Comparison of ENCODE assay signal across 11 mouse cellular contexts in genomic region chr1:174466240-174466639, GRCm38 (mm10). TPM values are rescaled to one million over a fixed set of nuclear protein-coding genes. Genes with fewer than 3 reads are reported as not detected.
DNase-seq lines count a peak whose midpoint lies in the region; ATAC-seq and TF ChIP-seq lines count a peak whose summit lies in the region.
"Had no signal": no experiment of that assay in that cellular context is flagged by ENCODE, and none has a peak within 500 bp of the region (broad histone marks: within the 10 kb centered on the region; RNA-seq: fewer than 3 reads in every experiment).

No protein-coding gene starts in this region.

- DNase-seq in kidney, postnatal 0 days (ENCODE audit: low spot score): peak; percentile 61
- peak; percentile 24 for DNase-seq in CD4-positive helper T cell, adult 2 months (ENCODE audit: low read depth, low spot score)
- peak; percentile 15 for DNase-seq in MN1 (ENCODE audit: low spot score)
- no peak for DNase-seq in kidney, postnatal 14 days
- DNase-seq: adrenal gland, postnatal 36 days had no signal

- 19% methylated on average over 2 of the region's 2 CpGs for WGBS in kidney, postnatal 0 days
- 45% methylated on average over 2 of the region's 2 CpGs for WGBS in kidney, embryonic 16.5 days

- H3K9ac ChIP-seq in kidney, postnatal 0 days (ENCODE audit: low read depth, low read length): no peak overlapping the region
- H3K9ac ChIP-seq in kidney, embryonic 16.5 days (replicated peaks; ENCODE audit: low read length): no peak overlapping the region
- H3K9ac ChIP-seq: hindbrain, embryonic 15.5 days; limb, embryonic 12.5 days had no signal

- peak; percentile 77 for TF ChIP-seq CTCF in kidney, postnatal 0 days (IDR thresholded peaks at IDR 0.05; ENCODE audit: low read depth)

- no peaks in the 10 kb centered on the region for H3K27me3 ChIP-seq in kidney, postnatal 0 days (ENCODE audit: insufficient read depth, low read length)
- H3K27me3 ChIP-seq in kidney, embryonic 16.5 days (ENCODE audit: insufficient read depth, low read length): no peaks in the 10 kb centered on the region
- H3K27me3 ChIP-seq: hindbrain, embryonic 15.5 days; limb, embryonic 12.5 days had no signal

- no peaks in the 10 kb centered on the region for H3K9me3 ChIP-seq in kidney, postnatal 0 days (replicated peaks; ENCODE audit: low read length)
- no peaks in the 10 kb centered on the region for H3K9me3 ChIP-seq in kidney, embryonic 16.5 days (ENCODE audit: low read length)
- H3K9me3 ChIP-seq: hindbrain, embryonic 15.5 days; limb, embryonic 12.5 days had no signal

- H3K4me3 ChIP-seq in kidney, postnatal 0 days (replicated peaks; ENCODE audit: low read depth, low read length): no peak overlapping the region
- H3K4me3 ChIP-seq in kidney, embryonic 16.5 days (ENCODE audit: low read length): no peak overlapping the region
- H3K4me3 ChIP-seq: hindbrain, embryonic 15.5 days; limb, embryonic 12.5 days had no signal

- no peak for ATAC-seq in kidney, postnatal 0 days (replicated peaks; ENCODE audit: low FRiP score, low read depth)
- no peak for ATAC-seq in kidney, embryonic 16.5 days (ENCODE audit: low FRiP score, low TSS enrichment)
- ATAC-seq in granulocyte monocyte progenitor cell, adult 5-6 weeks (replicated peaks; ENCODE audit: poor library complexity, severe bottlenecking): peak; percentile 62
- no peak for ATAC-seq in inflammation-experienced regulatory T-cells, adult 6 months

- H3K27ac ChIP-seq in kidney, postnatal 0 days: no peak overlapping the region
- H3K27ac ChIP-seq in kidney, embryonic 16.5 days (ENCODE audit: low read length): no peak overlapping the region
- H3K27ac ChIP-seq: hindbrain, embryonic 15.5 days; limb, embryonic 12.5 days had no signal

- no peaks in the 10 kb centered on the region for H3K4me1 ChIP-seq in kidney, postnatal 0 days (replicated peaks; ENCODE audit: insufficient read depth, low read length)
- no peaks in the 10 kb centered on the region for H3K4me1 ChIP-seq in kidney, embryonic 16.5 days (ENCODE audit: insufficient read depth, low read length)
- H3K4me1 ChIP-seq: hindbrain, embryonic 15.5 days; limb, embryonic 12.5 days had no signal

- no peaks in the 10 kb centered on the region for H3K36me3 ChIP-seq in kidney, postnatal 0 days (ENCODE audit: insufficient read depth, low read length)
- no peaks in the 10 kb centered on the region for H3K36me3 ChIP-seq in kidney, embryonic 16.5 days (ENCODE audit: insufficient read depth, low read length)
- H3K36me3 ChIP-seq: hindbrain, embryonic 15.5 days; limb, embryonic 12.5 days had no signal

- H3K4me2 ChIP-seq in kidney, postnatal 0 days (ENCODE audit: low read length): no peak overlapping the region
- no peak overlapping the region for H3K4me2 ChIP-seq in kidney, embryonic 16.5 days (replicated peaks; ENCODE audit: low read depth, low read length)
- H3K4me2 ChIP-seq: hindbrain, embryonic 15.5 days; limb, embryonic 12.5 days had no signal

RNA-seq across cellular contexts. Expression of gene Olfr220, which starts 24.4 kb away (rescaled TPM):
- not detected in 2 replicates for polyA plus RNA-seq in kidney, postnatal 0 days (2015; fragmentation: Nextera tagmentation; extraction: Ambion mirVana)
- polyA plus RNA-seq in kidney, embryonic 16.5 days (2015; fragmentation: Nextera tagmentation; extraction: Ambion mirVana): not detected in 2 replicates
- not detected in 2 replicates for total RNA-seq in granulocyte monocyte progenitor cell, adult 5-6 weeks (2014; fragmentation: Nextera tagmentation)
- total RNA-seq in granulocyte monocyte progenitor cell, adult 5-6 weeks (2017): not detected in 2 replicates
- not detected for polyA plus RNA-seq in inflammation-experienced regulatory T-cells, adult 6 months (2017; shearing (Covaris generic))
- total RNA-seq: adrenal gland, postnatal 36 days had no signal
- polyA plus RNA-seq: hindbrain, embryonic 15.5 days; limb, embryonic 12.5 days; neural tube, embryonic 11.5 days had no signal

RNA-seq across cellular contexts. Expression of gene Fmn2, which starts 35.4 kb away (rescaled TPM):
- polyA plus RNA-seq in kidney, postnatal 0 days (2015; fragmentation: Nextera tagmentation; extraction: Ambion mirVana): 0.14 and 0.33 TPM in 2 replicates
- 0.47 and 0.59 TPM in 2 replicates for polyA plus RNA-seq in kidney, embryonic 16.5 days (2015; fragmentation: Nextera tagmentation; extraction: Ambion mirVana)
- total RNA-seq in granulocyte monocyte progenitor cell, adult 5-6 weeks (2014; fragmentation: Nextera tagmentation): not detected in 2 replicates
- not detected in 2 replicates for total RNA-seq in granulocyte monocyte progenitor cell, adult 5-6 weeks (2017)
- polyA plus RNA-seq in inflammation-experienced regulatory T-cells, adult 6 months (2017; shearing (Covaris generic)): not detected

RNA-seq across cellular contexts. Expression of gene Olfr414, which starts 42.4 kb away (rescaled TPM):
- polyA plus RNA-seq in kidney, postnatal 0 days (2015; fragmentation: Nextera tagmentation; extraction: Ambion mirVana): not detected in 2 replicates
- not detected in 2 replicates for polyA plus RNA-seq in kidney, embryonic 16.5 days (2015; fragmentation: Nextera tagmentation; extraction: Ambion mirVana)
- 1.6 TPM in 1 of 2 replicates, not detected in the other for total RNA-seq in granulocyte monocyte progenitor cell, adult 5-6 weeks (2014; fragmentation: Nextera tagmentation)
- 0.13 TPM in 1 of 2 replicates, not detected in the other for total RNA-seq in granulocyte monocyte progenitor cell, adult 5-6 weeks (2017)
- polyA plus RNA-seq in inflammation-experienced regulatory T-cells, adult 6 months (2017; shearing (Covaris generic)): not detected
- total RNA-seq: adrenal gland, postnatal 36 days had no signal
- polyA plus RNA-seq: hindbrain, embryonic 15.5 days; limb, embryonic 12.5 days; neural tube, embryonic 11.5 days had no signal
